Mouse (Mus musculus) layer of hippocampus, adult 9-11 months (tissue): ENCODE results near the gene Nrsn2.
A peak's percentile ranks its signal among the peaks of the same experiment; 100 is the strongest.

Experiments used
- DNase-seq: peaks from one replicate; pipeline ENCODE4 v3.0.0; 2022

Gene Nrsn2

DNA sequence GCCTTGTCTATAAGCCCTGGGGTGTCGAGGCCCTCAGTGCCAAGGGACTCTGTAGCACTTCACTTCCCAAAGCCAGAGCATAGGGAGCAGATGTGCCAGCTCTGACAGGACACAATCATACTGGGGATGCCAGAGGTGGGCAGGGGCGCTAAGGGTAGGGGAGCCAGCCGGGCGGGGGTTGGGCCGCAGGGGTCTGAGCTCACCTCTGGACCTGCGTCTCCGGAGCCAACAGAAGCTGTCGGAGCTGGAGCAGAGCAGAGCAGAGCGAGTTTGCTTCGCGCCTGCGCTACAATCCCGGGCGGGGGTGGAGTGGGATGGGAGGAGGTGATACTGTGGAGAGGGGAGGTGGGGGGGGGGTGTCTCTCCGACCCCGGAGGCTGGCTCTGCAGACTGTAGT is at the start of gene Nrsn2:
Nrsn2 (minus strand) TSS at position 294 of the 397 bp plus-strand sequence.
- no peak for DNase-seq

- no peak for DNase-seq
Measured at GRCm38 (mm10) chr2:152415786-152416185, 39.3 kb upstream of the Nrsn2 start.

DNA sequence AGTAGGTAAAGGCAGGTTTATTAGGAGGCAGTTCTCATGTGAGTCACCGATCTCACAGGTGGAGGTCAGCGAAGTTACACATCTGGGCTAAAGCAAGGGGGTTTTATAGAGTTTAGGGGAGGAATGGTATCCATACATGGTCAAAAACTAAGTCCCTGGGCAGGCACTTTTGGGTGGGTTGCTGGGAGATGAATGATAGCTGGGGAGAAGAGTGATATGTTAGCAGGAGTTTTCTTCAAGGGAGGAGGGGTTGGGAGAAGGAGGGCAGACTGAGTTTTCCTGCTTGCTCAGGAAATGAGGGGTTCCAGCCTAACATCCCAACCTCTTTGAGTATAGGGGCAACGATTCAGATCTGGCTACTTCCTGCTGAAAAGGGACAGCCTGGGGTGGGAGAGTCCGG is 38.8 kb upstream of the Nrsn2 start, which contains the start of gene 6820408C15Rik:
6820408C15Rik (plus strand) TSS at position 301 of the 400 bp plus-strand sequence.
- DNase-seq, result no peak

DNA sequence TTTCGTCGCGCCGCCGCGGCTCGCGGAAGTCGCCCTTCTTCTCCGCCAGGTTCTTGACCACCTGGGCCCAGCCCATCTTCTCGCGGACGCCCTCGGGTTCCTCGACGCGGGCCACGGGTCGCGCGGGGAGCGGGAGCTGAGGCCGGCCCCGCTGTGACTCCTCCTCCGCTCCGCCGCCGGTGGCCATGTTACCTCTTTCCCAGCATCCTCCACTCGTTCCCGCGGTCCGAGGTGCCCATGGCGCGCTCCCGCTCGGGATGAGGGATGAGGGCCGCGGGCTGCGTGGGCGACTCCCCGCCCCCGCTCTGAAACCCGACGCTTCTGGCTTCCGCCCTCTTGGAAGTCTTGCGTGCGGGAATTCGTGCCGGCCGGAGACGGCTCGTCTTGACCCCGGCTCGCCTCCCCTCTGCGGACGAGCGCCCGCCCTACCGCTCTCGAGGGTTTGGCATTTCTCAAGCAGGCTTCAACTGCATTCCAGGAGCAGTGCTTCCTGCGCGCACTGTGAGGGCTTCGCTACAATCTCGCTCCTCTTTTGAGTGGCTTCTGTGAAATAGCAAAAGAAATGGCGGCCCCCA is 38.2 kb upstream of the Nrsn2 start, which contains the start of gene Zcchc3:
Zcchc3 (minus strand) TSS at position 437 of the 575 bp plus-strand sequence.
- DNase-seq, result peak; percentile 85

DNA sequence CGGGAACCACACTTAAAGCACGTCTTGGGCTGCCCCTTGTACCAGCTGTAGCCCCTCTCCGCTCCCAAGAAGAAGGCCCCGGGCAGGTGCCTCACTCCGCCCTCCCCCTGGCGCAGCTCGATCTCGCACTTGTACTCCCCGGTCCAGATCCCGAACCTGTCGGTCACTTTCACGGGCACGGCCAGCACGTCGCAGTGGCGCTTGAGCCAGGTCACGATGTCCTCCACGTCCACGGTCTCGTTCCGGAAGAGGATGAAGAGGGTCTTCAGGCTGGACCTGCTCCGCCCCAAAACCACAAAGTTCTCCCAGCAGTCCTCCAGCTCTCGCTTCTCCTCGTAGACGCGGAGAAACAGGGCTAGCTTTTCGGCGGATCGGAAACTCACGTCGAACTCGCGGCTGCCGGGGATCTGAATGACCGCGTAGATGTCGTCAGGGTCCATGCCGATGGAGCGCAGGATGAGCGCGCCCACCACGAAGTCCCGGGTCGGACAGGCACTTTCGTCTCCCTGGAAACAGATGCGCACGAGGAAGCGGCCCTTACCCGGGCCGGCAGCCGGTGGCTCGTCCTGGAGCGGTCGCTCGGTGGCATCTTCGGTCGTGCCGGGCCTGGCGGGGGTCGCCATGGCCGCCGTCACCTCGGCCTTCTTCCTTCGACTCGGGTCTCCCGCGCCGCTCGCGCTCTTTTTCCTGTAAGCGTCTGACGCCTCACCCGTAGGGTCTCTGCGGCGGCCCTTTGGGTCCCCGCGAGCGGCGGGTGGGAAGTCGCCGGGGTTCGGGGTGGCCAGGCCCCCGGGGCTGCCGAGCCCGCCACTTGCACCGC is 37.5 kb upstream of the Nrsn2 start:
- no peak for DNase-seq

DNA sequence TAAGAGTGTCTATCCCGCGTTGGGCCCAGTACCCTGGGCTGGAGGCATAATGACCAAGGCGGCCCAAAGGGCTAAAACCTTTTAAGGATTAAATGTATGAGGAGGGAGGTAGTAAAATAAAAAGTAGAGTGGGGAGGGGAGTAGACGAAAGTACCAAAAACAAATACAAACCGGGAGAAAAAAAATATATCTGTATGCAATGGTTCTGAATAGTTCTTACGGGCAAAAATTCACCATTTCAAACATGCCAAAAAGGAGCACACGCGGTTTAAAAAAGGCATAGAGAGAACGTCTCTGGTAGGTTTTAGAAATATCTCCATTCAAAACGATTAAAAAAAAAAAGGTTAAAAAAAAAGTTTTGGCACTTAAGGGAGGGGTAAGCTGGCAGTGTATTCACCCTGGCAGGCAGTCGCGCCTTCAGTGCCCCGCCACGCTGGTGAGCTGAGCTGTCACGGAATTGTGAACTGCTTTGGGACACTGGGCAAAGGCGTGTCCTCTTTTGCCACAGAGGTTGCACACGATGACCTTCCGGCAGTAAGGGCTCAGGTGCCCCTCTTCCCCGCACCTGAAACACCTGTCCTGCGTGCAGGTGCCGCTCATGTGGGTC is 36.8 kb upstream of the Nrsn2 start:
- DNase-seq, result no peak

GRCm38 (mm10) chr2:152412526-152413157 is 36.2 kb upstream of the Nrsn2 start:
- DNase-seq, result no peak

- DNase-seq, result no peak
Measured at GRCm38 (mm10) chr2:152411471-152411870, 35.0 kb upstream of the Nrsn2 start.

GRCm38 (mm10) chr2:152410971-152411371 is 34.5 kb upstream of the Nrsn2 start:
- peak; percentile 78 for DNase-seq

GRCm38 (mm10) chr2:152409781-152410180 is 33.3 kb upstream of the Nrsn2 start:
- no peak for DNase-seq

DNA sequence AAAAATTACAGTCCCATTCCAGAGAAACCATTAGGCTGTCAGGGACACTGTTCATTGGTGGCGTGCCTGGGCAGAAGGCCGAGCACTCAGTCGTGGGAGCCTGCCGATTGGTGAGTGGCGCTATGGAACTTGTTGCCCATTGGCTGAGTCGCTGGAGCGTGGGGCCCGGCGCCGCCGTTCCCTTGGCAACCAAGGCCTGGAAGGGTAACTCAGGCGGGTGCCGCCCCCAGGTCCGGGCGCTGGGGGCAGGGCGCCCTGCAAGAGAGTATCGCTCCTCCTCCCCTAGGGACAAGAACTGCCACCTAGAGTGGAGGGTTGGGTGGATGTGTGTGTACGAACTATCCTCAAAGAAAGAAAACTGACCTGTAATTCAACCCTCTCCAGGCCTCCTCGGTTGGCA is 29.7 kb upstream of the Nrsn2 start:
- peak; percentile 99 for DNase-seq

GRCm38 (mm10) chr2:152399122-152399542 is 22.7 kb upstream of the Nrsn2 start:
- no peak for DNase-seq

DNA sequence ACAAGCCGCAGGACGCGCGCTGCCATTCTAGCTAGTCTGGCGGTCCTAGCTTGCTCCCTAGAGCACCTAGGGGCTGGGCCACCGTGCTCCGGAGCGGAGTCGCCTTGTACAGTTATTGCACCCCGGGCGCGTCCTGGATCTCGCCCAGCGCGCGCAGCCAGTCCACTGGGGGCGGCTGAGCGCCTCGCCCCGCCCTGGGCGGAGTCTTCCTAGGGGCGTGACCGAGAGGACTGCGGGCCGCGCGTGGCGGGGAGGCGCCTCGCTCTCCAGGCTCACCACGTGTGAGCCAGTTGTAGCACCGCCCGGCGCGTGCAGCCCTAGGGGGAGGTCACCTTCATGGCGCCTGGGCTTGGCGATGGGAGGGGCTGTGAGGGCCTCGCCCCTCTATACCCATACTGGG is 22.3 kb upstream of the Nrsn2 start:
- peak; percentile 94 for DNase-seq

- DNase-seq, result peak; percentile 96
Measured at GRCm38 (mm10) chr2:152397680-152398435, 21.4 kb upstream of the Nrsn2 start, which contains the start of gene Sox12. TSS of gene Sox12 (minus strand) at chr2:152398063.

DNA sequence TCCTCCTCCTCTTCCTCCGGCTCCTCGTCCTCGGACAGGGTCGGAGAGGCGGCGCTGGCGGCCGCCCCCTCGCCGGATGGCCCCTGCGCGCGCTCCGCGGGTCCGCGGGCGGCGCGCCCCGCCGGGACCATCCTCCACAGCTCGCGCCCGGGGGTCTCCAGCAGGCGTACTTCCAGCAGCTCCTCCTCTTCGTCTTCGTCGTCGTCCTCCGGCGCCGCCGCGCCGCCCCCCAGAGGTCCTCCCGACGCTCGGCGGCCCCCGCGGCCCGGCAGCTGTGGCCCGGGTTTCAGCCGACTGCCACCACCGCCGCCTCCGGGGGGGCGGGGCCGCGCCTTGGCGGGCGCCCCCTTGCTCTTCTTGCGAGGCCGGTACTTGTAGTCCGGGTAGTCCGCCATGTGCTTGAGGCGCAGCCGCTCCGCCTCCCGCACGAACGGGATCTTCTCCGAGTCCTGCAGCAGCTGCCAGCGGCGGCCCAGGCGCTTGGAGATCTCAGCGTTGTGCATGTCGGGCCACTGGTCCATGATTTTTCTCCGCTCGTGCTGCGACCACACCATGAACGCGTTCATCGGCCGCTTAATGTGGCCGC is 20.7 kb upstream of the Nrsn2 start:
- DNase-seq, result peak; percentile 92

GRCm38 (mm10) chr2:152396110-152397003 is 19.9 kb upstream of the Nrsn2 start:
- DNase-seq, result peak; percentile 94

GRCm38 (mm10) chr2:152395271-152395920 is 19.0 kb upstream of the Nrsn2 start:
- no peak for DNase-seq

DNA sequence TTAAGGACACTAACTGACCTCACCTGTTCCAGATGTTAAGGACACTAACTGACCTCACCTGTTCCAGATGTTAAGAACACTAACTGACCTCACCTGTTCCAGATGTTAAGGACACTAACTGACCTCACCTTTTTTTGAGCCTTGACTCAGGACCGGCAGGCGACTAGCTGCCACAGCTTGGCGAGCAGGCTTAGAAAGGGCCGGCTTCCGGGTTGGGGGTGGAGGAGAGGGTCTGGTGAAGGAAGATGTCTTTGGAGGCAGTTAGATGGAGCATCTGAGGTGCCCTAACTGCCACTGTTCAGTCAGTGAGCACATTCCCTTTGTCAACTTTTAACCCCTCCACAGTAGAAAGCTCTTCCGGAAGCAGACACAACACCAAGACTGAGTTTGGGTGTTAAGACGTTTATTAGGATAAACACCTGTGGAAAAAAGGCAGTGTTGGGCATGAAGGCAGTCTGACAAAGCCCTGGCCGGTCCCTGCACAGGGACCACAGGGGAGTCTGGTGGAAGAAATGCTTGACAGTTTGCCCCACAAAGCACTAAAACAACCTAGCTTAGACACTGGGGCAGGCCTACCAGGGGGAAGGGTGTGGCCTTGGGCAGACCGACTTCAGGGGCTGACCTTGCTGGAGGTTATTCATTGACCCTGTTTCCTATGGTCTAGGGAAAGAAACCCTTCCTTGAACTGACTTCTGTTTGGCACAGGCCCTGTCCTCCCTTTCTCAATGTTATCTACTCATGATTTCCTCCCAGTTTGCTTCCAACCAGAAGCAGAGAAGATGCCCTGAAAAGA is 17.0 kb upstream of the Nrsn2 start:
- DNase-seq, result no peak

GRCm38 (mm10) chr2:152392786-152393185 is 16.3 kb upstream of the Nrsn2 start:
- DNase-seq, result peak; percentile 61

- no peak for DNase-seq
Measured at GRCm38 (mm10) chr2:152384191-152384590, 7.8 kb upstream of the Nrsn2 start.
